Mouse (Mus musculus): ENCODE data around the gene Gnrhr.

Gene Gnrhr

GRCm38 (mm10) chr5:86197801-86198200, at the start of gene Gnrhr:
Gnrhr (minus strand) TSS chr5:86197901.
- no peak for DNase-seq (ENCODE audit: low spot score in 2 of 2)

GRCm38 (mm10) chr5:86246559-86246958, 48.9 kb upstream of the Gnrhr start:
- peak in 1 of 2 experiments; percentile 26 for DNase-seq (ENCODE audit: low spot score in 2 of 2)

GRCm38 (mm10) chr5:86244880-86245279, 47.2 kb upstream of the Gnrhr start:
- DNase-seq (ENCODE audit: low spot score in 2 of 2) = no peak

- DNase-seq (ENCODE audit: low spot score in 2 of 2) = no peak
Measured at GRCm38 (mm10) chr5:86244275-86244674, 46.6 kb upstream of the Gnrhr start.

- no peak for DNase-seq (ENCODE audit: low spot score in 2 of 2)
Measured at GRCm38 (mm10) chr5:86227156-86227853, 29.6 kb upstream of the Gnrhr start.

- no peak for DNase-seq (ENCODE audit: low spot score in 2 of 2)
Measured at GRCm38 (mm10) chr5:86191356-86191755, 6.3 kb downstream of the Gnrhr start.

GRCm38 (mm10) chr5:86190770-86191169, 6.9 kb downstream of the Gnrhr start:
- DNase-seq (ENCODE audit: low spot score in 2 of 2) = no peak

GRCm38 (mm10) chr5:86190290-86190689, 7.4 kb downstream of the Gnrhr start:
- no peak for DNase-seq (ENCODE audit: low spot score in 2 of 2)

GRCm38 (mm10) chr5:86187441-86187840, 10.3 kb downstream of the Gnrhr start:
- DNase-seq (ENCODE audit: low spot score in 2 of 2) = no peak

GRCm38 (mm10) chr5:86173778-86174177, 23.9 kb downstream of the Gnrhr start:
- DNase-seq (ENCODE audit: low spot score in 2 of 2) = no peak

GRCm38 (mm10) chr5:86172449-86173161, 25.1 kb downstream of the Gnrhr start, which contains the start of gene Uba6:
Uba6 (minus strand) TSS chr5:86172803.
- DNase-seq (ENCODE audit: low spot score in 2 of 2) = peak; percentile 98 to 99

- peak; percentile 36 for DNase-seq (ENCODE audit: low spot score in 2 of 2)
Measured at GRCm38 (mm10) chr5:86172088-86172448, 25.6 kb downstream of the Gnrhr start.
